Mouse (Mus musculus): ENCODE data around the gene Mfap3l. TPM values are rescaled to one million over a fixed set of nuclear protein-coding genes. Genes with fewer than 3 reads are reported as not detected.
"Not testable (repeated sequence)": the region's sequence is repeated elsewhere in the genome, so short reads cannot be mapped to it uniquely, and the experiment has no call there.

The Mfap3l gene
- polyA plus RNA-seq, 1 experiment from 2014 or later = 2.6 TPM

GRCm38 (mm10) chr8:60658114-60658500 lies 25.5 kb downstream of the Mfap3l start:
- peaks cover 10% of the 10 kb centered on the region for H3K4me1 ChIP-seq
- peak; percentile 60 for ATAC-seq (ENCODE audit: low FRiP score)
- 66% methylated on average over 6 of the region's 6 CpGs for WGBS
- H3K4me3 ChIP-seq = no peak overlapping the region
- H3K36me3 ChIP-seq = no peaks in the 10 kb centered on the region
- no peaks in the 10 kb centered on the region for H3K9me3 ChIP-seq (replicated peaks)
- H3K4me2 ChIP-seq (replicated peaks) = no peak overlapping the region
- no peaks in the 10 kb centered on the region for H3K27me3 ChIP-seq
- no peak overlapping the region for H3K27ac ChIP-seq
- H3K9ac ChIP-seq = no peak overlapping the region

GRCm38 (mm10) chr8:60658686-60659085 lies 26.1 kb downstream of the Mfap3l start:
- H3K9ac ChIP-seq; H3K27me3 ChIP-seq; H3K4me2 ChIP-seq (replicated peaks); ATAC-seq (ENCODE audit: low FRiP score); H3K36me3 ChIP-seq; H3K4me3 ChIP-seq; H3K27ac ChIP-seq; H3K9me3 ChIP-seq (replicated peaks): not testable (repeated sequence)
- peaks cover 13% of the 10 kb centered on the region for H3K4me1 ChIP-seq
- 62% methylated on average over 2 of the region's 2 CpGs for WGBS

GRCm38 (mm10) chr8:60659721-60660120 lies 27.1 kb downstream of the Mfap3l start:
- H3K9me3 ChIP-seq (replicated peaks) = no peaks in the 10 kb centered on the region
- H3K4me1 ChIP-seq = peaks cover 14% of the 10 kb centered on the region
- no peak overlapping the region for H3K4me3 ChIP-seq
- H3K27me3 ChIP-seq = no peaks in the 10 kb centered on the region
- no peaks in the 10 kb centered on the region for H3K36me3 ChIP-seq
- H3K4me2 ChIP-seq (replicated peaks) = no peak overlapping the region
- H3K27ac ChIP-seq = no peak overlapping the region
- no peak for ATAC-seq (ENCODE audit: low FRiP score)
- H3K9ac ChIP-seq = no peak overlapping the region
- 83% methylated on average over 8 of the region's 8 CpGs for WGBS

GRCm38 (mm10) chr8:60661191-60661590 lies 28.6 kb downstream of the Mfap3l start:
- no peak overlapping the region for H3K27ac ChIP-seq
- no peak overlapping the region for H3K4me3 ChIP-seq
- WGBS = 84% methylated on average over 2 of the region's 2 CpGs
- no peak overlapping the region for H3K4me2 ChIP-seq (replicated peaks)
- peaks cover 16% of the 10 kb centered on the region for H3K4me1 ChIP-seq
- H3K27me3 ChIP-seq = no peaks in the 10 kb centered on the region
- no peak overlapping the region for H3K9ac ChIP-seq
- no peaks in the 10 kb centered on the region for H3K36me3 ChIP-seq
- no peak for ATAC-seq (ENCODE audit: low FRiP score)
- H3K9me3 ChIP-seq (replicated peaks) = no peaks in the 10 kb centered on the region

GRCm38 (mm10) chr8:60663552-60663951 lies 30.9 kb downstream of the Mfap3l start:
- Histone ChIP-seq H3K4me1 (0 out of 2 replicates have a peak, but pooled peaks cover 8% of the 10 kb centered on the region), H3K4me2 (replicated peaks) (no peak overlapping the region), H3K9ac (no peak overlapping the region), H3K36me3 (no peaks in the 10 kb centered on the region), H3K9me3 (replicated peaks) (no peaks in the 10 kb centered on the region), H3K27ac (no peak overlapping the region), H3K27me3 (no peaks in the 10 kb centered on the region), H3K4me3 (no peak overlapping the region)
- peak; percentile 50 for ATAC-seq (ENCODE audit: low FRiP score)
- WGBS = 56% methylated on average over 5 of the region's 5 CpGs

- H3K9ac ChIP-seq = no peak overlapping the region
- no peaks in the 10 kb centered on the region for H3K36me3 ChIP-seq
- 77% methylated on average over 4 of the region's 4 CpGs for WGBS
- no peak for ATAC-seq (ENCODE audit: low FRiP score)
- H3K27ac ChIP-seq = no peak overlapping the region
- no peaks in the 10 kb centered on the region for H3K9me3 ChIP-seq (replicated peaks)
- H3K4me1 ChIP-seq = 0 out of 2 replicates have a peak, but pooled peaks cover 8% of the 10 kb centered on the region
- no peak overlapping the region for H3K4me3 ChIP-seq
- no peak overlapping the region for H3K4me2 ChIP-seq (replicated peaks)
- H3K27me3 ChIP-seq = no peaks in the 10 kb centered on the region
Measured at GRCm38 (mm10) chr8:60665821-60666220, 33.2 kb downstream of the Mfap3l start.

GRCm38 (mm10) chr8:60666852-60667251 lies 34.2 kb downstream of the Mfap3l start:
- H3K4me1 ChIP-seq = 0 out of 2 replicates have a peak, but pooled peaks cover 8% of the 10 kb centered on the region
- no peak overlapping the region for H3K4me2 ChIP-seq (replicated peaks)
- no peak overlapping the region for H3K27ac ChIP-seq
- ATAC-seq (ENCODE audit: low FRiP score) = no peak
- H3K4me3 ChIP-seq = no peak overlapping the region
- WGBS = 68% methylated on average over 3 of the region's 3 CpGs
- H3K9ac ChIP-seq = no peak overlapping the region
- no peaks in the 10 kb centered on the region for H3K36me3 ChIP-seq
- H3K9me3 ChIP-seq (replicated peaks) = no peaks in the 10 kb centered on the region
- no peaks in the 10 kb centered on the region for H3K27me3 ChIP-seq

GRCm38 (mm10) chr8:60678590-60678989 lies 46.0 kb downstream of the Mfap3l start:
- H3K27ac ChIP-seq = no peak overlapping the region
- no peaks in the 10 kb centered on the region for H3K36me3 ChIP-seq
- no peaks in the 10 kb centered on the region for H3K27me3 ChIP-seq
- no peaks in the 10 kb centered on the region for H3K4me1 ChIP-seq
- 91% methylated on average over 6 of the region's 6 CpGs for WGBS
- no peak overlapping the region for H3K9ac ChIP-seq
- H3K9me3 ChIP-seq (replicated peaks) = no peaks in the 10 kb centered on the region
- H3K4me2 ChIP-seq (replicated peaks) = no peak overlapping the region
- no peak for ATAC-seq (ENCODE audit: low FRiP score)
- H3K4me3 ChIP-seq = no peak overlapping the region

- ATAC-seq (ENCODE audit: low FRiP score) = no peak
- Histone ChIP-seq H3K4me3 (no peak overlapping the region), H3K27ac (no peak overlapping the region), H3K9ac (no peak overlapping the region), H3K4me1 (no peaks in the 10 kb centered on the region), H3K36me3 (no peaks in the 10 kb centered on the region), H3K4me2 (replicated peaks) (no peak overlapping the region), H3K9me3 (replicated peaks) (no peaks in the 10 kb centered on the region), H3K27me3 (no peaks in the 10 kb centered on the region)
- WGBS = 86% methylated on average over 4 of the region's 4 CpGs
Measured at GRCm38 (mm10) chr8:60681811-60682210, 49.2 kb downstream of the Mfap3l start.

GRCm38 (mm10) chr8:60682340-60682739 lies 49.7 kb downstream of the Mfap3l start:
- H3K4me1 ChIP-seq = no peaks in the 10 kb centered on the region
- H3K9me3 ChIP-seq (replicated peaks) = no peaks in the 10 kb centered on the region
- H3K36me3 ChIP-seq = no peaks in the 10 kb centered on the region
- no peaks in the 10 kb centered on the region for H3K27me3 ChIP-seq
- no peak overlapping the region for H3K4me3 ChIP-seq
- no peak overlapping the region for H3K27ac ChIP-seq
- no peak overlapping the region for H3K9ac ChIP-seq
- 93% methylated on average over 2 of the region's 2 CpGs for WGBS
- no peak for ATAC-seq (ENCODE audit: low FRiP score)
- no peak overlapping the region for H3K4me2 ChIP-seq (replicated peaks)

- WGBS = 82% methylated on average over 8 of the region's 8 CpGs
- Histone ChIP-seq H3K27ac (no peak overlapping the region), H3K9ac (no peak overlapping the region), H3K4me3 (no peak overlapping the region), H3K9me3 (replicated peaks) (no peaks in the 10 kb centered on the region), H3K27me3 (no peaks in the 10 kb centered on the region), H3K36me3 (no peaks in the 10 kb centered on the region), H3K4me1 (no peaks in the 10 kb centered on the region), H3K4me2 (replicated peaks) (no peak overlapping the region)
- ATAC-seq (ENCODE audit: low FRiP score) = peak; percentile 79
Measured at GRCm38 (mm10) chr8:60711516-60712086, 79.0 kb downstream of the Mfap3l start.

GRCm38 (mm10) chr8:60714724-60715123 lies 82.1 kb downstream of the Mfap3l start:
- Histone ChIP-seq H3K27ac (no peak overlapping the region), H3K36me3 (no peaks in the 10 kb centered on the region), H3K27me3 (no peaks in the 10 kb centered on the region), H3K4me3 (no peak overlapping the region), H3K9ac (no peak overlapping the region), H3K4me1 (no peaks in the 10 kb centered on the region), H3K9me3 (replicated peaks) (no peaks in the 10 kb centered on the region), H3K4me2 (replicated peaks) (no peak overlapping the region)
- WGBS = 90% methylated on average over 3 of the region's 3 CpGs
- no peak for ATAC-seq (ENCODE audit: low FRiP score)

GRCm38 (mm10) chr8:60718692-60719091 lies 86.1 kb downstream of the Mfap3l start:
- 70% methylated on average over 3 of the region's 3 CpGs for WGBS
- Histone ChIP-seq H3K4me3 (no peak overlapping the region), H3K4me1 (no peaks in the 10 kb centered on the region), H3K4me2 (replicated peaks) (no peak overlapping the region), H3K9ac (no peak overlapping the region), H3K27me3 (no peaks in the 10 kb centered on the region), H3K27ac (no peak overlapping the region), H3K36me3 (no peaks in the 10 kb centered on the region), H3K9me3 (replicated peaks) (no peaks in the 10 kb centered on the region)
- ATAC-seq (ENCODE audit: low FRiP score) = no peak
